Mouse (Mus musculus) cerebellum, adult (tissue): Measurements from ENCODE around the gene Slc4a4.

Source experiments
- ATAC-seq: cut with Nextera tagmentation; 2 replicates; pipeline ENCODE4 v1.9.2; 2017; ENCODE audit warnings: mild to moderate bottlenecking, moderate library complexity, mixed read lengths; ENCODE audit not compliant: insufficient number of reproducible peaks, low FRiP score, low TSS enrichment

The Slc4a4 gene

GRCm38 (mm10) chr5:89229606-89230005 lies 343.0 kb downstream of the Slc4a4 start:
- no peak for ATAC-seq

DNA sequence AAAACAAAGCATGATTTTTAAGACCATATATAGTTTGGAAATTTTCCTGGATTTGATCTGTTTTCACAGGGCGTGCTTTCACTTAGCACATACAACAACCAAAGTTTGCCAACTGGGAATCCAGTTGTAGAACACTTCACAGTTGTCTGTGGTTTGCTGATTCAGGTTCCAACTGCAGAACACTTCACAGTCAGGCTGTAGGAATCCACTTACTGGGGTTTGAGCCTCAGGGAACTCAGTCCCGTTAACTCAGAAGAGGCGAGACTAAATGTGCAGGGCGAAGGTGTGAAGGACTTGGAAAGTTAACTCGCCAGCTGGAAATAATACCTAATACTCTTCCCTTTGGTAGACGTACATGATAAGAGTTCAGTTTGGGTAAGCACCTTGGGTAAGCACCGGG lies 345.7 kb downstream of the Slc4a4 start:
- ATAC-seq = no peak

- no peak for ATAC-seq
Measured at GRCm38 (mm10) chr5:89251806-89252205, 365.2 kb downstream of the Slc4a4 start.

DNA sequence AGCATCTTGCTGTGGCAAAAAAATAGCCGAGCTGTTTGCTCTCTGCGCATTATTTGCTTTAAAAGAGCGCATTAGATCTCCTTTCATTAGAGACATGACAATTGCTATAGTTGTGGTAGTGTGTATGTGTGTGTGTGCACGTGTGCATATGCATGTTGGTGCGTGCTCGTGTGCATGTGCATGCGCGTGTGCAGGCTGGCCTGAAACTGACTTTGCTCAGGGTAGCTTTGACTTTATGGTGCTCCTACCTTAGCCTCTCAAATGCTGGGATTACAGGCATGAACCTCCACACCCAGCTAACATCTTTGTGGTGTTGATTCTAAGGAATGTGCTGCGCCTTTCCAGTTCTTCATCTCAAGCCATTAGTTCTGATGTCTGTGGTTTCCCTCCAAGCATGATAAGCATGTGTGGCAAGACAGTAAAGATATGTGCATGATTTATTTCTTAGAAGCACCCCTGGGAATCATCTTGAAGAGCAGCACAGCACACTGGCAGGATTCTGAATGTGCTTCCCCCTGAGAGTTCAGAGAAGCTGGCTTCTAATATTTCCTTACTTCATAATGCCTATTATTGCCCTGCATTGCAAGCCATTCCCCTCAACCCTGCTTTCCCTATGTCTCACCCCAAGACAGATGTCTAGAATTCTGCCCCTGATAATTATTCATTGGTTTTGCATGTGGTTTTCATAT lies 373.3 kb downstream of the Slc4a4 start:
- ATAC-seq = no peak

- ATAC-seq = no peak
Measured at GRCm38 (mm10) chr5:89277049-89277448, 390.4 kb downstream of the Slc4a4 start.

- ATAC-seq = no peak
Measured at GRCm38 (mm10) chr5:89277616-89278015, 391.0 kb downstream of the Slc4a4 start.

DNA sequence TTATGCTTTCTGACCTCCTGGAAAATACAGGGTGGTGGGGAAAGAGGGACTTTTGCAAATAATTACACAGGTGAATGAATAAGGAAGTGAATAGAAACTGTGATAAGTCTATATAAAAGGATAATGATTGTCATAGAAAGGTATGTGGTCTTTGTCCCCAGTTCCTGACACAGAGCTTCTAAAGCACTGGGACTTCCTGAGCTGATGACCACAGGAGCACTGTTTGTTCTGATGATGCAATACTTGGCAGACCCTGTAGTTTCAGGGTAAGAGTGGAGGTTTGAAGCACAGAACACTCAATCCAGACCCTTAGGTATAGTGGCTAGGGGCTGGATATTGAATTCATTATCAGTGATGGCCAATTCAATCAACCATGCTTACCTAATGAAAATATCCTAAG lies 391.7 kb downstream of the Slc4a4 start:
- no peak for ATAC-seq

DNA sequence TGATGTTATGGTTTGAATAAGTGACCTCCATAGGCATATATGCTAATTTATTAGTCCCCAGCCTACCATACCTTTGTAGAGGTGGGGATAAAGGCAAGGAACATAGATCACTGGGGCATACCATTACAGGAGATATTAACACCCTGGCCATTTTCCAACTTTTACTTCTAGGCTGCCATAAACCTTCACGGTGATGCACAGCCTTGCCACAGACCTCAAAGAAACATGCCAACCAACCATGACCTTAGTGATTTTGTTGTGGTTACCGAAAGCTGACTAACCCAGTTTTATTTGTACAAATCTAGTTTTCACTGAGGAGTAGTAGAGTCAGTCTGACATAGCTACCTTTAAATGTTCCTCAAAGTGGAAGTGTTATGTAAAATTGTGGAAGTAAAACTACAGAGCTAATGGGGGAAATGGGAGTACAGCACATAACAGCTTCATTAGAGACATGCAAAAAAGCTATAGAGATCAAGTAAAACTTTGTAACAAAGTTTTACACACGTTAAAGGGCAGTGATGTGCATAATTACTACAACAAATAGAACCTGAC lies 393.8 kb downstream of the Slc4a4 start:
- ATAC-seq = no peak
